In genomic region chr15:57600562-57600961, GRCm38 (mm10) we compare ENCODE assay signal across 8 mouse cellular contexts.
A peak's percentile ranks its signal among the peaks of the same experiment; 100 is the strongest.
DNase-seq lines count a peak whose midpoint lies in the region; ATAC-seq and TF ChIP-seq lines count a peak whose summit lies in the region.

No protein-coding gene starts in this region.

- WGBS in cerebellum, adult 2 months: 19% methylated on average over 6 of the region's 6 CpGs
- 20% methylated on average over 6 of the region's 6 CpGs for WGBS in liver, postnatal 0 days (ENCODE audit: insufficient replicate concordance)
- 16% methylated on average over 6 of the region's 6 CpGs for WGBS in neural tube, embryonic 13.5 days

- TF ChIP-seq RAD21 in MEL (IDR thresholded peaks at IDR 0.05; ENCODE audit: low read depth, low read length): peak; percentile 96

- TF ChIP-seq EP300 in MEL (IDR thresholded peaks at IDR 0.05; ENCODE audit: low read depth in 1 of 2, low read length in 2 of 2): no peak
- no peak for TF ChIP-seq EP300 in liver, postnatal 0 days (IDR thresholded peaks at IDR 0.05; ENCODE audit: low read depth)

- H3K4me3 ChIP-seq in MEL (ENCODE audit: control insufficient read depth in 1 of 2, insufficient read depth in 1 of 2, low read depth in 2 of 2, low read length in 2 of 2): peak overlapping the region; percentile 24 to 25; a peak in 3 of 4 replicates
- H3K4me3 ChIP-seq in cerebellum, adult 2 months (replicated peaks; ENCODE audit: insufficient read depth, low read depth, low read length): peak overlapping the region; percentile 11
- no peak overlapping the region for H3K4me3 ChIP-seq in liver, postnatal 0 days (ENCODE audit: low read depth, low read length)
- H3K4me3 ChIP-seq in neural tube, embryonic 13.5 days: no peak overlapping the region

- no peaks in the 10 kb centered on the region for H3K4me1 ChIP-seq in MEL (ENCODE audit: control insufficient read depth in 1 of 2, insufficient read depth in 2 of 2, low read length in 2 of 2)
- no peaks in the 10 kb centered on the region for H3K4me1 ChIP-seq in cerebellum, adult 2 months (ENCODE audit: control insufficient read depth, insufficient read depth, low read length)
- H3K4me1 ChIP-seq in liver, postnatal 0 days (ENCODE audit: insufficient read depth): no peaks in the 10 kb centered on the region
- 0 out of 2 replicates have a peak, but pooled peaks cover 2% of the 10 kb centered on the region for H3K4me1 ChIP-seq in neural tube, embryonic 13.5 days (replicated peaks)

- H3K79me2 ChIP-seq in MEL (ENCODE audit: control insufficient read depth, insufficient read depth, low read length, poor library complexity): no peaks in the 10 kb centered on the region

- H3K36me3 ChIP-seq in MEL (ENCODE audit: control insufficient read depth in 1 of 2, insufficient read depth in 2 of 2, low read length in 2 of 2): no peaks in the 10 kb centered on the region
- H3K36me3 ChIP-seq in liver, postnatal 0 days (replicated peaks; ENCODE audit: insufficient read depth, low read length): no peaks in the 10 kb centered on the region
- no peaks in the 10 kb centered on the region for H3K36me3 ChIP-seq in neural tube, embryonic 13.5 days

- H3K9ac ChIP-seq in MEL (ENCODE audit: control insufficient read depth, low read depth, low read length, poor library complexity, severe bottlenecking): no peak overlapping the region
- H3K9ac ChIP-seq in liver, postnatal 0 days (replicated peaks): no peak overlapping the region
- H3K9ac ChIP-seq in neural tube, embryonic 13.5 days: no peak overlapping the region

- H3K27me3 ChIP-seq in MEL (ENCODE audit: control insufficient read depth in 1 of 2, insufficient read depth in 2 of 2, low read length in 2 of 2): no peaks in the 10 kb centered on the region; a peak in 1 of 4 replicates
- H3K27me3 ChIP-seq in cerebellum, adult 2 months (ENCODE audit: control insufficient read depth, insufficient read depth, low read length): no peaks in the 10 kb centered on the region
- no peaks in the 10 kb centered on the region for H3K27me3 ChIP-seq in liver, postnatal 0 days (ENCODE audit: insufficient read depth, low read length)
- no peaks in the 10 kb centered on the region for H3K27me3 ChIP-seq in neural tube, embryonic 13.5 days

- no peak for TF ChIP-seq POLR2A in MEL (IDR thresholded peaks at IDR 0.05; ENCODE audit: control insufficient read depth in 1 of 2, insufficient read depth in 1 of 2, low read depth in 1 of 2, low read length in 2 of 2, poor library complexity in 1 of 2)
- no peak for TF ChIP-seq POLR2A in cerebellum, adult 2 months (IDR thresholded peaks at IDR 0.05; ENCODE audit: borderline replicate concordance, insufficient read depth, low read length)

- no peaks in the 10 kb centered on the region for H3K9me3 ChIP-seq in MEL (replicated peaks; ENCODE audit: insufficient read depth, low read length)
- H3K9me3 ChIP-seq in liver, postnatal 0 days (ENCODE audit: low read length): no peaks in the 10 kb centered on the region
- no peaks in the 10 kb centered on the region for H3K9me3 ChIP-seq in neural tube, embryonic 13.5 days

- peak; percentile 67 for DNase-seq in A20 (ENCODE audit: low read depth, low spot score)
- peak; percentile 72 for DNase-seq in MEL (ENCODE audit: low read depth, low spot score)
- DNase-seq in cerebellum, adult 2 months: peak; percentile 62 to 63
- peak; percentile 46 for DNase-seq in kidney, adult 9 months
- DNase-seq in liver, postnatal 0 days: peak; percentile 59
- DNase-seq in thymus, postnatal 25 days: peak; percentile 67

- TF ChIP-seq CTCF in MEL (IDR thresholded peaks at IDR 0.05 in 2 of 3, conservative IDR thresholded peaks at IDR 0.05 in 1 of 3; ENCODE audit: control insufficient read depth in 1 of 3, insufficient read depth in 1 of 3, low read depth in 2 of 3, low read length in 3 of 3, poor library complexity in 1 of 3, severe bottlenecking in 1 of 3): peak; percentile 89 to 90 (median 89)
- peak; percentile 88 for TF ChIP-seq CTCF in cerebellum, adult 2 months (IDR thresholded peaks at IDR 0.05; ENCODE audit: borderline replicate concordance, insufficient read depth, low read depth, low read length)
- TF ChIP-seq CTCF in liver, postnatal 0 days (IDR thresholded peaks at IDR 0.05; ENCODE audit: low read depth): peak; percentile 77

- H3K27ac ChIP-seq in MEL (ENCODE audit: control insufficient read depth, low read depth, low read length): no peak overlapping the region
- no peak overlapping the region for H3K27ac ChIP-seq in cerebellum, adult 2 months (ENCODE audit: insufficient read depth, low read length)
- H3K27ac ChIP-seq in liver, postnatal 0 days (ENCODE audit: low read depth): no peak overlapping the region
- H3K27ac ChIP-seq in neural tube, embryonic 13.5 days (replicated peaks): no peak overlapping the region

- no peak overlapping the region for H3K4me2 ChIP-seq in liver, postnatal 0 days (ENCODE audit: low read depth, low read length)
- no peak overlapping the region for H3K4me2 ChIP-seq in neural tube, embryonic 13.5 days

- peak; percentile 44; the same call in 1 of the 2 replicates for ATAC-seq in frontal cortex, adult (ENCODE audit: low TSS enrichment)
- ATAC-seq in liver, postnatal 0 days: no peak
- ATAC-seq in neural tube, embryonic 13.5 days (ENCODE audit: low read depth): peak; percentile 63; the same call in 1 of the 2 replicates

TF ChIP-seq in MEL, 35 proteins besides CTCF, POLR2A, EP300 and RAD21:
- TF ChIP-seq CHD2 (IDR thresholded peaks at IDR 0.05; ENCODE audit: low read length) (no peak), SMC3 (IDR thresholded peaks at IDR 0.05; ENCODE audit: low read depth, low read length) (peak; percentile 90), MAZ (IDR thresholded peaks at IDR 0.05; ENCODE audit: low read depth, low read length) (peak; percentile 57; the same call in 1 of the 2 replicates), ZC3H11A (IDR thresholded peaks at IDR 0.05; ENCODE audit: low read depth, low read length) (peak; percentile 96)

Comparison
In these comparisons a context has a peak if more than half of its experiments do, and no peak if none do; other contexts are left out.
1. H3K4me3 ChIP-seq: peak in MEL (2 of 2) and cerebellum, adult 2 months (single experiment); none in liver, postnatal 0 days (single experiment) and neural tube, embryonic 13.5 days (single experiment).
2. Peak in every context shown above with its lines, with median percentiles within 50 percentile points of each other: DNase-seq and CTCF ChIP-seq.